Mouse (Mus musculus) myocyte (in vitro differentiated cells): ENCODE results near the gene Zkscan1.

Experiments
- E2F4 ChIP-seq: IDR thresholded peaks from one replicate; pipeline ENCODE4 v1.6.1; 2011; ENCODE audit warnings: mild to moderate bottlenecking, control low read depth, moderate library complexity; ENCODE audit not compliant: insufficient read depth
- MAX ChIP-seq: IDR thresholded peaks from one replicate; pipeline ENCODE4 v1.6.1; 2011; ENCODE audit warnings: low read depth, mild to moderate bottlenecking, control low read depth
- POLR2A ChIP-seq: IDR thresholded peaks from one replicate; pipeline ENCODE4 v1.6.1; 2011; ENCODE audit warnings: low read depth, mild to moderate bottlenecking, control low read depth, moderate library complexity; ENCODE audit not compliant: insufficient read length
- TCF12 ChIP-seq: IDR thresholded peaks from one replicate; pipeline ENCODE4 v1.6.1; 2011; ENCODE audit warnings: mild to moderate bottlenecking, control low read depth; ENCODE audit not compliant: poor library complexity, insufficient read depth, severe bottlenecking

DNA sequence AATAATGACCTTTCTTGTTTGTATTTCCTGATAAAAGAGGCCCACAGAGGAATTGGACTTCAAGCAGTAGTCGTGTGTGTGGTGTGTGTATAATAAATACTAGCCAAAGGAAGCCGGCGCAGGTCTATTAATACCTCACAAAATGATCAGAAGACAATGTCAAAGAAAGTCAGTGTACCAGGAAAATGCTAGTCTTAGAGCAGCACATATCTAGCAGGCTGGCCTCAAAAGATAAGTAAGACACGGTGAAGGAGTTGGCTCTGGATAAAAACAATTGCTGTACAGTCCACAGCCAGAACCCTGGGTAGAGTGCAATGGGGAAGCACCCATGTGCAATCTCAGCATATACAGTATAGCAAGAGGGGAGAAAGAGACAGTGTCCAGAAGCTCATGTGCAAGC lies 52.4 kb downstream of the Zkscan1 start:
- TF ChIP-seq MAX = no peak
- TF ChIP-seq E2F4 = no peak
- no peak for TF ChIP-seq TCF12
- TF ChIP-seq POLR2A = no peak
